Mouse (Mus musculus) lung, adult 18-20 months (tissue): Measurements from ENCODE around the gene Cdrt4.

Experiments
- DNase-seq, 2 experiments: peaks; one replicate each; pipeline ENCODE4 v3.0.0; 2022; ENCODE audit warnings: mixed read lengths in 2 of 2

Gene Cdrt4

DNA sequence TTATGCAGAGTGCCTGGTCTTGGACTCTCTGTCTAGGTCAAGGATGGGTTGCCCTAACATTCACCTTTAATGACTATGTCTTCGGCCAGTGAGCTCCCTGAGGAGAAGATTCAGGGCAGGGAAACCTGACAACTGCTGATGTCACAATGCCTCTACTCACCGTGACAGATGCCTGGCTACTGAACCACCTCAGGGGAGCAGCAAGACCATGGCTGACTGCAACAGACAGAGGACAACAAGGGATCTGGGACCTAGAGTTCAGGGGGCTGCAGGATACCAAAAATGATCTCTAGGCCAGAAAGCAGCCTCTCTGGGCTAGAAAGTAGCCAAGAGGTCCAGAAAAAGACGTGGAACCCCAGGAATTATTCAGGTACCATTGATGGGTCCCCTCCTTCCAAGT lies at the start of gene Cdrt4:
Cdrt4 (plus strand) TSS at position 182 of the 400 bp plus-strand sequence.
- no peak for DNase-seq

DNA sequence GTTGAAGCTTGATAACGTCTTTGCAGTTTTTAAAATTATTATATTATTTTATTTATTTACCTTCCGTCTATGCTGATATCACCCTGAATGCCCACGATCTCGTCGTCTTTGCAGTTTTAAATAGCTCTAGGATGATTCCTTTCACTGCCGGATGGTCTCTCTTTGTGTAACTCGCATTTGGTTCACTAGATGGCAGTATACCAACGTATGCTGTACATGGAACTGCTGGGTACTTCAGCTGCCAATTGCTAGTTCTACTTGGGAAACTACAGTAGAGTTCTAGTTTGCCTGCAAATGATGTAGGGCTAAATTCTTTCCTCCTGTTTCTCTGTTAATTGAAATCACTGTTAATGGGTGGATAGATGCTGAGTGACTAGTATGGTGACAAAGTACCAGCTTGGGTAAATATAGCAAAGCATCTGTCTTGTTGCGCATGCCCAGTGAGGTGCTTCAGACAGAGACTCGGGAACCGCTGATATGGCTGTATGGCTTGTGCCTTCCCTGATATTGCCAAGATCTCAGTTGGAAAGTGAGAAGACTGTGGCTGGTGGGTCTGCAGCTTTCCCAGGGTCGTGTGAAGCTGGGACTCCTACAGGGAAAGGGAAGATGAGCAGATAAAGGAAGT lies 49.2 kb upstream of the Cdrt4 start:
- DNase-seq = peak; percentile 33 to 69

DNA sequence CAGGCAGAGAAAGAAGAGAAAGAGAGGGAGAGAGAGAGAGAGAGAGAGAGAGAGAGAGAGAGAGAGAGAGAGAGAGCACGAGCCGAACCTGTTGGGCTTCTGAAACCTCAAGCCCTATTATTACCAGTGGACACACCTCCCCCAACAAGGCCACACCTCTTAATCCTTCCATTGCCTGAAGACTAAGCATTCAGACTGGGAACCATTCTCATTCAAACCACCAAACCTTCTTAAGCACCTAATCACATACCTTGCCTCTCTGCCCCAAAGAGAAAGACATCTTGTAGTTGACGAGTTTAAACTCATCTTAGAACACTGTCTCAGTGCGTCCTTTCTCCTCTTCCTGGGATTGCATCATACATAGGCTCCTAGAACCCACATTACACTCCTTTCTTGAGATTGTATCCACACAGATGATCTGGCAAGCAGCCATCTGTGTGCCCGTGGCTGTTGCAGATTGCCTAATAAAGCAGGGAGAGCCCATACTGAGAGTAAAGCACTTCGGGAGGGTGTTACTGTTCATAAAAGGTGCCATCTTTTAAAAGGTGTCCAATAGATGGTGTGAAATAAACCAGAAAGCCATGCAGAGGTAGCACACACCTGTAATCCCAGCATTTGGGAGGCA lies 47.0 kb upstream of the Cdrt4 start:
- peak in 1 of 2 experiments; percentile 55 for DNase-seq

DNA sequence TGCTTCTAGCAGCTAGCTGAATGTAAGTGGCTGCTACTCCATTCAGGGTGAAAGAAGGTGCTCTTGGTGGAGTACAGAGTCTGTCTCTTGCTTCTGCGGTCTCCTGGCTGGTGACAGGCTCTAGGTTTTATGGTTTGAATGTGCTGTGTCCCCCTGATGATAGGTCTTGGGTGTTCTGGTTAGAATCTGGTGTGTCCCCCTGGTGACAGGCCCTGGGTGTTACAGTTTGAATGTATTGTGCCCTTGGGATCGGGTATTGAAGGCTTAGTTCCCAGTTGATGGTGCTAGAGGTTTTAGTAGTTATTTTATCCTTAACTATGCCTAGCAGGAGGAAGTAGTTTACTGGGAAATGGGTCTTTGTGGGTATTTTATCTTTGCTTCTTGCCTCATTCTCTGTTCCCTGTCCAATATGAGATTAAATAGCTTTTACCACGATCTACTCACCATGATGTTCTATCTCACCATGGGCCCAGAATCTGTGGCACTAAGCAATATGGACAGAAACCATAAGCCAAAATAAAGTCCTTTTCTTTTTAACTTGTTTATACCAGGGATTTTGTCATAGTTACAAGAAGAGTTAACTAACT lies 41.2 kb upstream of the Cdrt4 start:
- no peak for DNase-seq

DNA sequence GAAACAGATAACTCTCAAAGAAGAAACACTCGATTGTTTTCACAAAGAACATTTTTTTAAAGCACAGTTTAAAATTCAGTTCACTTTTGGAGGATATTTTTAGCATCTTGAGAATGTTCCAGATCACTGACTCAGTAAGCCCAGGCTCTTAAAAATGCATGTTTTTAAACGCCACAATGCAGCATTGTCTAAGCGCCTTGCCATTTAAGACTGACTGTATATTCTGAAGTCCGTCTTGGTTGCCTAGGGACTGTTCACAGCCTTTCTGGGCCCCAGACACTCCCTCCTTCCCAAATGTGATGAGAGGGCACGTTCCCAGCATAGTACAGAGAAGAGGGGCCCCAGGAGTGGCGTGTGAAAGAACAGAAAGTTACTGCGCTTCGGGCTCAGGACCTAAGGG lies 39.6 kb upstream of the Cdrt4 start:
- no peak for DNase-seq

DNA sequence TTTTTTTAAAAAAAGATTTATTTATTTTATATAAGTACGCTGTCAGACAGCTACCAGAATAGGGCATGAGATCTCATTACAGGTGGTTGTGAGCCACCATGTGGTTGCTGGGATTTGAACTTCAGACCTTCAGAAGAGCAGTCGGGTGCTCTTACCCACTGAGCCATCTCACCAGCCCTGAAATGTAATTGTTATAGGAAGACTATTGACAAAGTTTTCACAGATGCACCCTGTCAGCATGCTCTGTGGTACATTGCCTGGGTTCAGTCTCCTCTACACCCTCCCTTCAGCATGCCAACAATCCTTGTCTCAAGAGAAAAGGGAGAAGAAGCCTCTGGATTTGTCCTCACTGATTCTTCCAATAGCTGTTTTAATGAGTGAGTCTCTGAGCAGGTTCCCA lies 37.9 kb upstream of the Cdrt4 start:
- no peak for DNase-seq

DNA sequence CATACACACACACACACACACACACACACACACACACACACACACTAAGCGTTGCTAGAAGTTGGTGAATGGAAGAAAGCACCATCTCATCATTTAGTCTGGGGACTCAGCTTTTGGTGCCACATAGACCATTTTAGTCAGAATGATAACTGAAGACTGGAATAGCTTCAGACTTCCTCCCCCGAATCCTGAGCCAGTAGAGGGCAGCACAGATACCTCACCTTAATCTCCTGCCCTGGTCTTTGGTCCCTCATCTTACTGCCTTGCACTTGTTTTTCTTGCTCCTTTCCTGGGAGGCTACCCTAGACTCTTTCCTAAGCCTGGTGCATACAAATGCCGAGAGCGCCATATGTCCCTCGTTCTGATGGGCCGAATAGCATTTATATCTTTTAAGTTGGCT lies 36.5 kb upstream of the Cdrt4 start:
- DNase-seq = peak; percentile 22 to 30

DNA sequence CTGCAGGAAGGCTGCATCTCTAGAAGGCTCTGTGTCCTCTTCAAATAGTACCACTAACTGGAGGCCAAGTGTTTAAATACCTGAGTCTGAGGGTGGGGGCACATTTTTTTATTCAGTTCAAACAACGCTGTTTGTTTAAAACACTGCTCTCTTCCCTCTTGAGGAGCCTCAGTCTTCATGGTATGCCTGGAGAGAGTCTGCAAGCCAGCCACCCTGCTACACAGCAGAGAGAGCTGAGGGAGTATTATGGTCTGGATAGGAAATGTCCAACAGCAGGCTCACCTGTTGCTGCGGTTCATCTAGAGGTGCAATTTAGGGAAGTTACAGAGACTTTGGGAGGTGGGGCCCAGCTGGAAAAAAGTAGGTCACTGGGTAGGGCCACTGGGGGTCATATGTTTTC lies 35.5 kb upstream of the Cdrt4 start:
- DNase-seq = peak; percentile 27 to 43

DNA sequence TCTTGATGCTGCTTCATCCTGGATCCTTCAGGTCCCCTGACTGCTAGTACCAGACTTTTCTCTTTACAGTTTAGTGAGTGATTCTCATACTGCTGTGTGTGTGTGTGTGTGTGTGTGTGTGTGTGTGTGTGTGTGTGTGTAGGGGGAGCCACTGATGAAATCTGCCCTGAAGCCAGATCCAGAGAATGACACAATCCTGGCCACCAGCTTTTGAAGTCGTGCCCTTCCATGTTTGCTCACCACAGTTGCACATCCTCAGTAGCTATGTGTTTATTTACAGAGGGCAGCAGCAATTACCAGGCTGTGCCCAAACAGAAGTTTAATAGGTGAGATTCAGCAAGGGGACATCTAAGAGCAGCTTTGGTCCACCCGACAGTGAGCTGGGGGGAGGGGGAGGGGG lies 34.2 kb upstream of the Cdrt4 start:
- DNase-seq = no peak

DNA sequence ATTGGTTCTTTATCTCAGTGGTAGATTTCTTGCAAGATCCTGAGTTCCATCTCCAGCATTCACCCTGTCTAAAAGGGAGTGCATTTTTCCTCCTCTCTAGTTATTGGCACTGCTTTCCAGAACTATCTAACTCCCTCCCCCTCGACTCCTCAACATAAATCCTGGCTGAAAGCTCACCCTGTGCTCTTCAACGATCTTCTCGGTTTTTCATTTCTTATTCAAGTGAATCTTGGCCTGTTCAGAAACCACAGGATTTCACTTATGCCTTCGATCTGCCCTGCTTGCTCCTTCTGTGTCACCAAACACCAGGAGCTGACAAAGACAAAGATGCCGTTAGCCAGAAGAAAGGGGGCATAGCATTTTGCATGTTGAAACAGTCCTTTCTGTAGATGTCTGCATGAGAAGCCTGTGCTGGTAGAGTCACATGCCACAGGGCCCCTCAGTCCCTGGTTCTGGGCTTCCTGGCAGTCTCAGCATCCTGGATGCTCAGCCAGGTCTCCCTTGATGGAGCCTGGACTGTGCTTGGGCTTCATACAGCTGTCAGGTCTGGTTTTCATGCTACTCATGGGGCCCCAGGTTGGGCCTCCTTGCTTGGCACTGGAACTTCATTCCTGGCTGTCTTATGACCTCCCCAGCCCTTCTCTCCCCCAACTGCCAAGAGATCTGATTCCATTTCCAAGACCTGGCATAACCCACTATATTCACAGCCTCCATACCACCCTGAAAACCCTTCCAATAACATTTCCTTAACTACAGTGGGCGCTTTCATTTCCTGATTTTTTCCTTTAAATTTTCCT lies 30.8 kb upstream of the Cdrt4 start:
- DNase-seq = no peak

DNA sequence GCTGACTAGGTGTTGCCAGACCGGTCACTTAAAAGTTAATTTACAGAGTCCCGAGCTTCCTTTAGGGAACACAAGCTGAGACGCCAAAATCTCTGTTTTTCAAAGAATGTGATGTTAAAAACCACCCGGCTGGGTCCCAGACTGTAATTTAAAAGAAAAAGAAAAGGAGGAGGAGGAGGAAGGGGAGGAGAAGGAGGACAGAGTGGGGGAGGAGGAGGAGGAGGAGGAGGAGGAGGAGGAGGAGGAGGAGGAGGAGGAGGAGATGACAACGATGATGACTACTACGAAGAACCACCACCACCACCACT lies 30.3 kb upstream of the Cdrt4 start:
- DNase-seq = no peak

DNA sequence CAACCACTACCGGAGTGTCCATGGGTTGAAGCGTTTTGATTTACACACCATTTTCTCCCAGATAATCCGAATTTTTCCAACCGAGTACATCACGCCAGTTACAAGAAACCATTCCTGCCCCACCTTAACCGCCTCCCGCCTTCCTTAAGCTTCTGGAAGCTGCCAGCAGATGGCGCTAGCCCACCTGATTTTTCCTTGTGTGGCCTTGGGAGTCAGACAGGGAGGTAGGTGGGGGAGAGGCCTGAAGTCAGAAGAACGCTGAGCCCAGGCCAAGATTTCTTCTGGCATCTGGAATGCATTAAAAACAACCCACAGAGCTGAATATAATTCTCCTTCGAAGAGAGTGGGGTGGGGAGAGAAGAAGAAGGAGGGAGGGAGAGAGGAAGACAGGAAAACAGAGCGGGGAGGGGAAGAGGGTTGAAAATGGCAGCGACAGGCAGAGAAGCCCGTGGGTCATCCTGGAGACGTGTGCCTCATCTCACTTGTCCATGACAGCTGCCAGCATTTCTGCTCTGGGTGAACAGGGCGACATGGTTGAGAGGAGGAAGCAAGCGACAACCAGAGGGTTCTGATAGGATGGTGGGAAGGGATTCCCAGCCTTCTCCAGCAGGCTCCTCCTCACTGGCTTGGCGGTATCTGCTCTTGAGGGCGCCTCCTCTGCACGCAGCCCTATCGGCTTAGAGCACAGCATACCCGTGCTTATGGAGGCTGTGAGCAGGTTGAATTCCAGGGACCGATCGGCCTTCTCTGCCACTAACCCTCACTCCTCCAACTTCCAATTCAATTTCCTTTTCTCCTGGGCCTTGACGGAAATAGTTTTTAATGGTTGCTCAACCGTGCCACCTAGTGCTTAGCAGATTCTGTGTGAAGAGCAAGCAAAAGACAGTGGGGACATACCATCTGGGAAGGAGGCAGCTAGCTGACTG lies 29.7 kb upstream of the Cdrt4 start:
- DNase-seq = peak; percentile 92 to 94

DNA sequence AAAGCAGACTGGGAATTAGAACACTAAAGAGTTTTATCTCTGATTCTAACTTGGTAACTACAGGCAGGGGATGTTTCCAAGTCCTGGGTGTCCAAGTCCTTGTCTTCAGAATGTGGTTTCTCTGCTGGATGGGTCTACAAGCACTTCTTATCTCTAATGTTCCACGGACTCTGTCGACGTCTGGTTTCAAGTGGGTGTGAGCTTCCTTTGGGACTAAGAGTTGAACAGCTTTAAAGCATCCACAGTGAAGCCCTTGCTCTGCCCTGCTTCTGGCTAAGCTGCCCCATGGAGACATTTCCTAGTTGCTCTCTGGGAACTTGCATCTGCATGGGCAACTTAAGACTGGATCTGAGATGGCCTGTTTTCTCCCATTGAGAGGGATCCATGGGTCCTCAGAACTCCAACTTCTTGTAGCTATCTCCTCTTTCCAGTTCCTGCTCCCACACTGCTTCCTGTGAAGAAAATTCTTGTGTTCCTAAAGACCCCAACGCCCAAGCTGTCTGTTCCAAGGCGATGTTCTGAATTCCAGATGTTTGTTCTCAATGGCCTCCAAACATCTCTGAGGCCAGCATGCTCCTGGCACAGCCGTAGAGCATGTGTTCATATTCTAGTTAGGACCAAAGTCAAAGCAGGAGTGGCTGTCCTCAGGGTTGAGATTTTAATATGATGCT lies 26.8 kb upstream of the Cdrt4 start:
- DNase-seq = no peak

DNA sequence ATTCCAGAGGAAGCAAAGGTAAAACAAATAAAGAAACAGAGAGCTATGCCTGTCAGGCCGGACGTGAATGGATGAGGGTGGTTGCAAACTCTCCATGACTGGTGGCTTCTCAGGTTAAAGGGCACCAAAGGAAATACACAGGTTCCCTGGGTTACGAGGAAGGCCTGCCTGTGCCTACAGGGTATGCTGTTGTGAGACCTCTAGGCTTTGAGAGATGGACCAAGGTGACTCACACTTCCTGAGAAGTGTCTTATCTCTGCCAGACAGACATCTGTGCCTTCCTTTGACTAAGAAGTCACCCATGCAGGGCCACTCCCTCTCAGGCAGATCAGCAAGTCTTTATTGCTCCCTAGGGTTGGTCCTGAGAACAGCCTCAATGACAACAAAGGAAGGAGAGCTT lies 21.2 kb upstream of the Cdrt4 start:
- DNase-seq = peak in 1 of 2 experiments; percentile 58

DNA sequence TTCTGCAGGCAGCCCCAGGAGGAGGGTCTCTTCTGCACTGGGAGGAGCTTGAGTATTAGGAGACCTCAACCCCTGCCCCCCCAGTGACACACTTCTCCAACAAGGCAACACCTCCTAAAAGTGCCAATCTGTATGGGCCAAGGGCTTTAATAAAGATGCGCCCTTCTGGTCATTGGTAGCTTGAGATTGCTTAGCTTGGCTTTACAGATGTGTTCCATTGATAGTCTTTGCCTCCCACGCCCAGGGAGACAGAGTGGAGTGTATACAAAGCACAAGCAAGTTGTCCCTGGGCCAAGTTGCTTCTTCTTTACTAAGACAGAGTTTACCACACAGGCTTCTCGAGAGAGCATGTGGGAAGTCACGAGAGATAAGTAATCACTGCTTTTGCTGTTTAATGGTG lies 20.4 kb upstream of the Cdrt4 start:
- DNase-seq = no peak

DNA sequence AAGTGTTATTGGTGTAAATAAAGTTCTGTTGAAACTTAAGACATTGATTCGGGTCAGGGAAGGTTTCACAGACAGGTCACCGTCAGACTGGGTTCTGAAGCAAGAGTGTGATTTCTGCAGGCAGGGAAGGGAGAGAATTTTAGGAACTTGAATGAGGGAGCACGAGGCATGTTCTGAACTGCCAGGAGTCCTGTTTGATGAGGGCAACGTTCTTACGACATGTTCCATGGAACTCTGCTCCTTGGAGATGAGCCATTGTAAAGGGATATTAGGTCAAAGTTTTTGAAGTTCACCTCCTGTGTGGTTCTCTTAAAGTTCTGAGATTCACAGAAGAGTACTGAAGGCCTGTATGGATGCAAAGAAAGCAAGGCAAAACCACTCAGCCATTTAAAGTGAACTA lies 19.9 kb upstream of the Cdrt4 start:
- peak in 1 of 2 experiments; percentile 34 for DNase-seq

DNA sequence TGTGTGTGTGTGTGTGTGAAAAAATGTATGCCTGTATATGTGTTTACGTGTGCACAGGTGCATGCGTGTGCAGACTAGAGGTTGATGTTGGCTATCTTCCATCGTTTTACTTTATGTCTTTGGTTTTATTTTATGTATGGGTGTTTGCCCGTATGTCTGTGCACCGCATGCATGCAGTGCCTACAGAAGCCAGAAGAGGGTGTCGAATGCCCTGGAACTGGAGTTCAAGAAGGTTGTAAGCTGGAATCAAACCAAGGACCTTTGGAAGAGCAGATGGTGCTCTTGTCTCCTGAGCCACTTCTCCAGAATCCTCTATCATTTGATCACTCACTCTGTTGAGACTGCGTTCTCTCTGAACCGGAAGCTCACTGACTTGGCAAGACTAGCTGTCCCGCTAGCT lies 17.9 kb upstream of the Cdrt4 start:
- DNase-seq = no peak

DNA sequence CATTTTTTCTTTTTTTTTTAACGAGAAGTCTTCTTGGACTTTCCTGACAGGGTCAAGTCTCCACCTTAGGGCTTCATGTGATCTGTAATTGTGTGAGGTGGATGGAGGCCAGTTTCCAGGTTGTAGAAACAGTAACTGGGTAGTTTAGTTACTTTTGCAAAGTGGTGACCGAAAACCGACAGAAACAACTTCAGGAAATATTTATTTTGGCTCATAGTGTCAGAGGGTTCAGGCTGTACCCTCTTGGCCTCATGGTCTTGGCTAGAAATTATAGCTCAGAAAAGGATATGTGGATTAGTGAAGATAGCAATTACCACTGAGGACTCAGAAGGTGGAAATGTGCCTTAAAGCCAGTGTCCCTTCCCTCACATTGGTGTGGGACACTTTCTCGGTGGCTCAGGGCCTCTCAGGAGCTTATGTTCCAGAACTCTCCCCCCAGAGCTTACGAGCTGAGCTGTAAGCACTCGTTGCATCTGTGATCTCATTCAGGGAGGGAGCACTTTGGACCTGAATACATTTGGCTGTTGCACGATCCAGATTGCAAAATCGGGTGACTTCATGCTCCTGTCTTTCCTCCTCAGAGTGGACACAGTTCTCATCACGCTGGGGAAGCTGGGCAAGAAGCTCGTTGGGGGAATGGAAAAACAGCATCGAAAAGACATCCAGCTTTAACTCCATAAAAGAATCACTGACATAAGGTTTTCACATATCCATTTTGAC lies 16.0 kb upstream of the Cdrt4 start:
- peak; percentile 27 to 50 for DNase-seq

DNA sequence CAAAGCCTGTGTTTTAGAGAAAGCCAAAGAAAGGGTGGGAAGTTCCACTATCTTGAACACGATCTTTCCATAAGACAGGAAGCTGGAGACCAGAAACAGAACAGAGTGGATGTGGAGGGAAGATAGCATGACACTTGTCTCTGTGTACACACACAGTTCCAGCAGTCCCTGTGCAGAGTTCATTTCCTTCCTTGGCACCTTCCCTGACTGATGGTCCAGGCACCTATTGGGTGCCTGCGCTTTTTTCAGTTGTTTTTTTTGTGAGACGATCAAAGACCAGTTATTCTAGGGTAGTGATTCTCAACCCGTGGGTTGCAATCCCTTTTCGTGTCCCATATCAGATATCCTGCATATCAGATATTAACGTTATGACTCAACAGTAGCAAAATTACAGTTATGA lies 13.0 kb upstream of the Cdrt4 start:
- DNase-seq = no peak

DNA sequence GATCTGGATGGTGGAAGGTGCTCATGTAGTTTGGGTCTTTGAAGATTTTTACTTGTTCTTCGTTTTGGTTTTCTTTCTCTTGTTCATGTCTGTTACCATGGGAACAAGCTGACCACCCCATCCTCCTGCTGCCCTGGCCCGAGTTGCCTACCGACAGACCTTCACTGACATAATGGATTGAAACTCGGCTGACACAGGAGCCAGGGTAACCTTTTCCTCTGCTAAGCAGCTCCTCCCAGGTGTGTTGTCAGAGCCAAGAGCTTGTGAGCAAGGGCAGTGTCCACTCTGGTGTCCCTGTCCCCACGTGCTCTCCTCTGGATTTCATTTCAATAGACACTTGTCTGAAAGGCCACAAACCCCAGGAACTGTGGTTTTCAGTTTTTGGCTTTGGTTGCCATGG lies 12.1 kb upstream of the Cdrt4 start:
- DNase-seq = no peak

DNA sequence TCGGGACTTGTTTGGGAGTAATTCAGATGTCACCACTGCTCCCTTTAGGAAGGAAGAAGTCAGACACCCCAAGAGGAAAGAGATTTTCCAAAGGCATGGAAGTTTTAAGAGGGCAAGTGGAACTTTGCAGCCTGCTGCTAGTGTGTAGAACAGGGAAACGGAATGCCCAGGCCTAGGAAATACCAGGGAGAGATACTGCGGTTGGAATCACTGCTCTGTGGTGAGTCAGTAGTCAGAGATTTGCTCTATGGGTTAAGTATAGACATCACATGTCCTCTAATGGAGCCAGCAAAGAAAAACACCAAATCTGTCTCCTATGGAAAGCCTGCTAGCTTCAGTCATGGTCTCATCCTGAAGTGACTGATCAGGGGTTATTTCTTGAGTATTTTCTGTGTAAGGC lies 10.8 kb upstream of the Cdrt4 start:
- DNase-seq = no peak

DNA sequence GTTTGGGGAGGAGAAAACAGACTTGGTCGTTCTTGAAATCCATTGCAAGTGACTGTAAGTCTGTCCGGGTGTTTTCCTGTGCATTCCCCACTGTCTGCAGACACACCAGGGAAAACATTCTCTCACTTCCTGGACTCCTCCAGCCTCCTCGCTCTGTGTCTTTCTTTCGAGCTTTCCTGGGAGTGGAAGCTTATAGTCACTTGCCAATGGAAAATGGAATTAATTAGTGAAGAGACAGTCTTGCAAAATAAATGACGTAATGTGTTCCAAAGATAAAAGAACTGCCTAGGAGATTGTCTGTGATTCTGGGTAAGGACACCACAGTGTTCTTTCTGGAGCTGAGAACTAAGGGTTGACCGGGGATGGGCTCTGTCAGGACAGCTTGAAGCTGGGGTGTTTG lies 7.5 kb upstream of the Cdrt4 start:
- no peak for DNase-seq
